Mouse (Mus musculus) gastrocnemius, postnatal 4 days (tissue): ENCODE data around the gene Gm20388. TPM values are rescaled to one million over a fixed set of nuclear protein-coding genes. Genes with fewer than 3 reads are reported as not detected.
A peak's percentile ranks its signal among the peaks of the same experiment; 100 is the strongest.

Experiments
- DNase-seq, 2 experiments: peaks; one replicate each; pipeline ENCODE4 v3.0.0; 2021 to 2022; ENCODE audit warnings: low spot score in 2 of 2, mixed read lengths in 2 of 2
- total RNA-seq, 2 experiments: library from RNA; stranded (reverse); gene quantifications; 2 replicates each; pipeline ENCODE4 v1.2.3; 2021

Gene Gm20388
- total RNA-seq, 2 experiments from 2014 or later = 12.8 to 22.8 TPM

DNA sequence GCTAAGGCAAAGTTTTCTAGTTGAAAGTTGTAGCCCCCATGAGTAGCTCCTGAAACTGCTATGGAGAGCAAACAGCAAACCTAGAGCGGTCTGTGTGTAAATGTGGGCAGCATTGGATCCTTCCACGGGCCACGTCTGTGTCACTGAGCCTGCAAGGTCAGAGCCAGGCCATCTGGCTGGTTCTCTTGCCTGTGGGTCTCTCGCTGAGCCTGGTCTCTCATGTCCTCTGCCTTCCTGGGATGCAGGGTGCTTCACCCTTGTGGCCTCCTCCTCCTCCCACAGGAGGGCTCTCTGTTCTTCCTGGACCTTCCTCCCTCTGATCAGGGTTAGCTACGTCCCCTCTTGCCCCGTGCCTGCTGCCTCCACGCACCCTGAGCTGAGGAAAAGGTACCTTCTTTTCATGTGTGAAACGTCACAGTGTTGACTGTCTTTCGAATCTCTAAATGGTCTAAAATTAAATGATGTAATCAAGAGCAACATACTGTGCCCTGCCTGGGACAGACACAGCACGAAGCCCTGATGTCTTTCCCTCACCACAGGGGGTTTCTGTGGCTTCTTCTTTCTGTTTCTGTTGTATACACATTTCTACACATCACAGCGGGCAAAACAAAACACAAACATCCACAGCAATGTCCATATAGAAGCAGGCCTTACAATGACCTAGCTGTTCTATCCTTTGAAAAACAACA, 4373.1 kb downstream of the Gm20388 start:
- no peak for DNase-seq

DNA sequence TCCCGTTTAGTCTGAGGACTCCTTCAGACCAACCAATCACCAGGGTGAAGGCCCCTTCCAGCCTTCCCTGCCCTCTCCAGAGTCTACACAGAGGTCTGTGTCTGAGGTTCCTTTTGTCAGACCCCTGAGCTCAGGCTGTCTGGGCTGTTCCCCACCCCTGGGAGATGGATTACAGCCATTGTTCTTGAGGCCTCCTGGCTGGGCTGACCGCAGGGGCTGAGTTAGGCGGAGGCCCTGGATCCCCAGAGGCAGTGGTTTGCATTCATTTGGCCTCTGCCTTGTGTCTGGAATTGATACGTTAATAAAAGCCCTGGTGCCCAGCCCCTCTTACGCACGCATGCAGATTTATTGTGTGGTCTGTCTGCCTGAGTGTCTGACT, 4373.7 kb downstream of the Gm20388 start:
- peak in 1 of 2 experiments; percentile 41 for DNase-seq

DNA sequence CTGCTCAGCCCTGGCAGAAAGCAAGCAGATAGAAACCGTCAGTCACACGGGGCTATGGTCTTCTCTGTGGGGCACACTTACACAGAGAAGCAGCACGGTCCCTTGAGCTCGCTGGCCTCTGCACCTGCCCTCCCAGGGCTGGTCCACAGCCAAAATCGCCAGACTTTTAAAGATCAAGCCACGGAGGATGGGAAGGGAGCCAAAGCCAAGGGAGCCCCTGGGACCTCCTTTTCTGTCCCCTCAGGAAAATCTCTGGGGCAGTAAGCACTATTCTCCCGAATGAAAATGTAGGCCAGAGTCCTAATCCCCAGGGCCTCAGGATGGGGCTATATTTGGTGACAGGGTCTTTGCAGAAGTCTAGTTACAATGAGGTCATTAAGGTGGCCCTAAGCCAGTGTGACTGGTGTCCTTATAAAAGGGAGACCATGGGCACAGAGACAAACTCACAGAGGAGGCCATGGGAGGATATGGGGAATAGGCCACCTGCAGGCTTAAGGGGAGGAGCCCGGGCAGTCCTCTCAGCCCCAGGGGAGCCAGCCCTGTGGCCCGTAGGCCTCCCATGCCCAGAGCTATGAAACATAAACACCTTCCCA, 4374.4 kb downstream of the Gm20388 start:
- DNase-seq = peak in 1 of 2 experiments; percentile 35

DNA sequence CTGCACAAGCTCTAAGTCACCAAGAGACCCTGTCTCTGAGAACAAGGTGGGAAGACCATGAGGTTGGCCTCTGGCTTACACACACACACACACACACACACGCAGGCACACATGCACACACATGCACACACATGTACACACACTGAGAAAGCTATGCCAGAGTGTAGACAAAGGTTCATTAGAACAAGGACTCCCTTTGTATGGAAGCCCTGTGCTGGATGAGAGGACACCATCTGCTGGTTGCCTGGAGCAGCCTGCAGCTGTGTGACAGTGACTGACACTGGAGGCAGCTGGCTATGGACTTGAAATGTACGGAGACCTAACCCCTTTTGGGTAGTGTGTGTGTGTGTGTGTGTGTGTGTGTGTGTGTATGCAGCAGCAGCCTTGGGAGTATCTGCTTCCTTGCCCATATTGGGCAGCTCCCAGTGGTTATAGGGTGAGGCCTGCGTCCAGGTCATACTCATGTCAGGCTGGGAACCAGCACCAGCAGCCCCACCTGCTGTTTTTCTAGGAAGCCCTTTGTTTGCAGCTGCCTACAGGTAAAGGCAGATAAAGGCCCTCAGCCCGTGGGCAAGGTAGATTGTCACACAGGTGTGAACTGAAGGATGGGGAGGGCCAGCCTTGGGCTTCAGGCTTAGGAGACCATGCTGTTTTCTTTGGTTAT, 4376.0 kb downstream of the Gm20388 start:
- no peak for DNase-seq

DNA sequence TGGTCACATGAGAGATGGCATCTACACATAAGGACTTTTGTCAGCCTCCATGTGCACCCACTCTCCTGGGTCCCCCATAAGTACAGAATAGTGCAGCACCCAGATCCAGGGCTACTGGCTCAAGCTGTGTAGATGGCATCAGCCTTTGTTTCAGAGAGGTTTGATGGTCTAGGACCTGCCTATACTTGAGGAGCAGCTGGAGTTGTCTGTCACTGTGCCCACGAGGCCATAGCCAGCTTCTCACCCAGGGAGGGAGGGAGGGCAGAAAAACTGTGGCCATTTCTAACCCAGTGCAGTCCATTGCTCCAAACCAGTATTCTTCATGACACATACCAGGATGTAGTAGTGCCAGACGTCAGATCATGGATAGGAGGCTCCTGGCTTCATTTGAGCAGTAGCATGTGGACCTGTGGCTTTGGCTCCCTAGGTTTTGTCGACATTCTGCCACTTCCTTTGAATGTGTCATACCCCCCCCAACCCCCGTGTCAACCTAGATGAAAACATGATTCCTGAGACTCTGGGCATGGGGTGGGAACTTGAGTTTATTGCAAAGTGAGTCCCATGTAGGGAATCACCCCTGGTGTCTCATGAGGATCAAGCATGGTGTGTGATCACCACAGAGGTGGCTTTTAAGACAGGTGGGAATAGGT, 4377.7 kb downstream of the Gm20388 start:
- DNase-seq = no peak

DNA sequence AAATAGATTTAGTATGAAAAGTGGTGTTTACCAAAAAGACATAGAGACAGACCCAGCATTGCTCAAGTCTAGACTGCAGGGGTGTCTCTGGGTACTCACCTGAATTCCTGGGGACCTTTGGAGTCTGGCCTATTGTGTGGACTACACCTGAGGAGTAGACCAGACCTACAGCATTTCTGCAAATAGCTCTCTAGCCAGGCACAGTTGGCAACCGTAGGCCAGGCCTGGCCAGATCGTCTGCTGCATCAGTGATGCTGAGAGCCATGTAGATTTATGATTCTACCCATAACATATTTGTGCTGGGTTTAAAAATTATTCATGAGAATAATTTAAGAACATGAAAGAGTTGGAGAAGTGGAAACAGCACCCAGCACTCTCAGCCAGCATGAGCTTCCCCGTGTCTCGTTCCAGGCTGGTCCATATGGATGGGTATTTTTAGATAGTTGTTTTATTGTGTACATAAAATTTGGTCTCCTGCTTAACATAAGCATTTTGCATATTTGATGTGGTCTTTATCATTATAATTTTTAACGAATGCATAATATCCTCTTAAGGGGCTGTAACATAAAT, 4378.9 kb downstream of the Gm20388 start:
- no peak for DNase-seq

DNA sequence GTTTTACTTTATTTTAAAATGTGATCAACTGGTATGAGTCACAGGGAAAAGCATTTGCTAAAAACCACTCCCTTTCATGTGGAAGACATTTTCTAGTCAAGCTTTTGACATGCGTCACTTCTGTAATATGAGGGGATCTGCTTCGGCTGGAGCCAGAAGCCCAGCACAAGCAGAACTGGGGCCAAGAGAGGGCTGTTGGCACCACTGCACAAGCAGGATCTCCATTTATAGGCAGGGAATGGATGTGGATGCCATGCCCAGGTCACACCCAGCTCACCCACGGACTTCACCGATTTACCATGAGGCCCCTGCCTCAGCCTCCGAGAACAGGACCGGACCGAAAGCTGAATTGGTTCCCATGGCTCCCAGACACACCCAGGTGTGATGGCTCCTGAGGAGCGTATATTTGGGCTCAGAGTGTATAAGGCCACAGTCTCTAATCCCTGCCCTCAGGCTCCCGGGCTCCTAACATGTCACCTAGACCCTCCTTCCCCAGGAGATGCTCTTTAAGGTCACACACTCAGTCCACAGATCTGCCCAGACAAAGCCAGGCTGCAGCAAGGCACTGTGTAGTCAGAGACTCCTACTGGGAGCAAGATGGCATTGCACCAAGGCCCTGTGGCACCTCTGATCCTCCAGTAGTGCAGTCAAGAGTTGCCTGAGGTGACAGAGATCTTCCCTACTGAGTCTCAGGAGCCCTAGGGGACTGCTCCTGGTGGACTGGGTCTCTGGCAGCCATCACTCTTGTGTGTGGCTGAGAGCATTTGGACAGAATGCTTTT, 4380.5 kb downstream of the Gm20388 start:
- DNase-seq = no peak

DNA sequence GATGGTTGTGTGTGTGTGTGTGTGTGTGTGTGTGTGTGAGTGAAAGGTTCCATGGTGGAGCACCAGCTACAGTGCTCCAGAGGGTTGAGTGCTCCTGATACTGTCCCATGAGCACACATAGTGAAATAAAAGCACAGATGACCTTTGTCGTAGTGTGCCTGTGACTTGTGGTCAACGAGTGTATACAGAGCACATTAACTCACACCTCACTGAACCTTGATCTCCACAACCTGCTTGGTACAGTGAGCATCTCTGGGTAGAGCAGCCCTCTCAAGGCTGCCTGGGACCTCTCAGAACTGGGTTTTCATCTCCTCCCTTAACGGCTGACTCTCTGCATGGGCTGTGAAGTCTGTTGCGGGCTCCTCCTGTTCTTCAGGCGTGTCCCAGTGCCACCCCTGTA, 4381.1 kb downstream of the Gm20388 start:
- DNase-seq = no peak

DNA sequence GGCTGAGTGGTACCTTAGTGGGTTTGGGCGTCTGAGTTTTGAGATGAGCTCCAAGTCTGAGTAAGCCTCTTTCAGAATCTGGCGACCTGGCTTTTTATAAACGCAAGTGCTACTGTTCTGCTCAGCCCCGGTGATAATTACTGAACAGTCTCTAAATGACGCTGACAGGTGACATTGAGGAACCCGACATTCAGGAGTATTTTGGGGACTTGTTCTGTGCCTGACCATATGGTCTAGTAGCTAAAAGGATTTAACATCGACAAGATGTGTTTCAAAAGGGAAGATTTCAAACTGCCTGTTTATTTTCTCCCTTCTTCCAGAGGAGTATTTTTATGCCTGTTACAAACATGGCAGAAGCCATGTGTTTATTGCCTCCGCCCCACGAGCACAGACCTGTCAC, 4382.3 kb downstream of the Gm20388 start:
- no peak for DNase-seq

DNA sequence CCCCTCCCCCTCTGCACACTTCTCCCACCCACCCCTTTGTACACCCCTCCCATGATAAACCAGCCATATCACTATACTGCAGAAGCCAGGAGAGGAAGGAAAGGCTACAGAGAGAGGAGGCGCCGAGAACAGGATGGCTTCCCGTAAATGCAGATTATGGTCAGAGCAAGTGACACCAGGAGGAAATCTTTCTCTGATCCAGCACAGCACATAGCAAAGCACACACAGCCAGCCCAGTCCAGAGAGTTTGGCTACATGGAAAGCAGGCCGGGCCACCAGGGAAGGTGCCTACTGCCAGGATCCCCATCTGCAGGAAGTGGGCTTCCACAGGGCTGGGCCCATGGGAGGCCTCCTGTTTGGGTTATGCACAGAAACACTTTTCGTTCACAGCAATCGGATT, 4383.8 kb downstream of the Gm20388 start:
- DNase-seq = peak in 1 of 2 experiments; percentile 35

DNA sequence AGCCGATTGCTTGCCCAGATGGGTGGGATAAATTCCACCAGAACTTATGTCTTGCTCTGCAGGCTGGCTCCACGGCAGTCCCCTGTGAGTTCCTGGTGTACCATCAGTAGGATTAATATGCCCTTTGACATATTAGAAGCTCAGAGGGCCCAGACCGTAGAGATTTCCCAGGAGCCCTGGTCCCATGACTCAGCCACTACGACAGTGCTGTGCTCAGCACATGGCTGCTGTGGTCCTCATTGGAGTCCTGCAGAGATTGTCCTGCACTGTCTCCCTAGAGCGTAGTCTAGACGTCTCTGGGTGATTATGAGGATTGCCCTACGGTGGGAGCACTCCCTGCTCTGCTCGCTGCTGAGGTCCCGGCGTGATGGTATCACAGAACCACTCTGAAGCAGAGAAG, 4384.3 kb downstream of the Gm20388 start:
- no peak for DNase-seq

DNA sequence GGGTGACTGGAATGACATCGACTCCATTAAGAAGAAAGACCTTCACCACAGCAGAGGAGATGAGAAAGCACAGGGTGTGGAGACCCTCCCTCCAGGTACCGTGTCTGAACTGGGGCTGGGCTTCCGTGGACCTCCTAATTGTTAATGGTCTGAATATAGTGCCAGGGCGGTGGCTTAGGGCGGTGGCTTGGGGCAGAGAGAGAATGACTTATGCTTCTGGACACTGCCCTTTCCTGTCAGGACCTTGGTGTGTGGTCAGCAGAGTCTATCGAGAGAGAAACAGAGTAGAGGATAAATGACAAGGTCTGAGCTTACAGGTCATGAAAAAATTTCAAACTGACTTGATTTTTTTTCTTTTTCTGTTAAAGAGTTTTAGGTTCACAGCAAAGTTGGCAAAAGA, 4384.7 kb downstream of the Gm20388 start:
- DNase-seq = no peak

DNA sequence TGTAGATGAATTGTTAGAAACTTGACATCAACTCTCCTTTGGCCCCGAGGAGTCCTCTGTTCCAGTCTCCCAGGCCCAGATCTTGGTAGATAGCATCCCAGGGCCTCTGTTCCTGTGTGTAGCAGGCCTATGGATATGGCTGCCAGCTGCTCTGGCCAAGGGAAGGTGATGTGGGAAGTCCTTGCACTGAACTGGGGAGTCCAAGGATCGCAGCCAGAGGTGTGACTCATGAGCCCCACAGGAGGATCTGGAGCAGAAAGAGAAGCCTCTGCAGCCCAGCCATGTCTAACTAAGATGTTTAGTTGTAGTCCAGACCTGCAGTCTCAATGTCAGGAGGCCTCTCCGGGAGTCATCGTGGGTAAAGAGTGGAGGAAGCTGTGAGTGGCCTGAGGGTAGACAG, 4390.9 kb downstream of the Gm20388 start:
- DNase-seq = peak in 1 of 2 experiments; percentile 39

DNA sequence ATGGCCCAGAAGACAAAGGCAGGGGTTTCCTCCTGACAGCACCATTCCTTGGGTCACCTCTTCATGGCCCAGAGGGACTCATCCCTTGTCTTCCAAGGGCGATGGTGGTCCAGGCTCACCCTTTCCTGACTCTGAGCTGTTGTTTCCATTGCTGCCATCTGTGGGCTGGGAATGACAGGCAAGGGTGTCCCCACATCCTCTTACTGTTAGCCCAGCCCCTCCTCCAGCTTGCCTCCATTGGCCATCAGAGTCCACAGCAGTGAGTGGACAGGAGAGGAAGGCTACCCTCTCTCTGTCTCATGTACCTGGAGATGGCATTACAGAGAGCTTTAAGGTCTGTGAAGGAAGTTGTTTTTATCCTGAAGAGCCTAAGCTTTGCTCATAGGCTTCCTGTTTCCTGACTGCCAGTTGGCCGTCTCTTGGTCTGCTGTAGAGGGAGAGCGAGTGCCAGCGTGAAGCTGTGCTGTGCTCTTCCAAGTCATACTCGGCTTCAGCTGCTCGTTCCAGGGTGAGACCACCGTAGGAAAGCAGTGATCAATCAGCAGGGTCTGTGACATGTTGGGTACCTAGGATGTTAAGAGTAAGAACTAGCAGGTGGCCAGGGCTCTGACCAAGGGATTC, 4391.4 kb downstream of the Gm20388 start:
- no peak for DNase-seq

DNA sequence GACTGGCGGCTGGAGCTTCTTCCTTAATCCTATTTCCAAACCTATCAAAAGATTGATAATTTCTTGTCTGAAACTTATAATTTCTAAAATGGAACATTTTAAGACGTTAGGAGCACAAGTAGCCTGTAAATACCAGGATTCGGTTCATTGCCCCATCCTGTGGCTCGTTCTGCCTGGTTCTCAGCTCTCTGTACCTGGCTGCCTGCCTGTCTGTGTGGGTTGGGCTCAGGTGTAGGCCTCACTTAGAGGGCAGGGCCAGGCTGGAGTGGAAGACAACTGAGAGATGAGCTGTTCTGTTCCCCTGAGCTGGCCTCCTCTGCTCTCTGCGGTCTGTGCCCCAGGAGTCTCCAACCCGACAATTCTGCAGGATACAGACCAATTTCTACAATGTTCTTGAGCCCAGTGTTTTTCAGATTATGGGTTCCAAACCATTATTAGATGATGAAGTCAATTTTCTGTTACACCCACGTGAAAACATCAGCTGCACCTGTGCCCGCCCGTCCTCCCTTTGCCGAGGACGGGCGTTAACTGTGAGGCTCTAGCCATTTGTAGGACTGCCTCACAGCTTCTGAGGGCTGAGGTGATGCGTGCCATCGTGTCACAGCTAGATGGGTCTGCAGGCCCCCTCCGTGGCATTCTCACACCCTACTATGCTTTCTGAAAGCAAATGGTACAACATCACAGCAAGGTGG, 4392.7 kb downstream of the Gm20388 start:
- no peak for DNase-seq

DNA sequence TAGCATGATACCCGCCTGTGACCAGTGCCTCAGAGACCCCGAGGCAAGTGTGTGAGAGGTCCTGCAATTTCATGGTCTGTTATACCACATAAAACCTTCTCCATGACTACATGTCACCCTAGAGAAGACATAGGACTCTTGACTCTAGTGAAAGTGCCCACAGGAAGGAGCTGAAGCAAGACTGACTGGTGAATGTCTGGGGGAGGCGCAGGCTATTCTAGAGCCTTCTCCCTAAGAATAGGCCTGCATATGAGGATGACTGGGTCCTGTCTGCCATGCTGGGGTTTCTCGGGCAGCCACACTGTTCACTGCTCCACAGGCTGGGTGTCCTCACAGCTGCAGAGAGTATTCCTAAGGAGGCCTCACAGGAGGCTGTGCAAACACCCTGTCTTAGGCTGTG, 4393.5 kb downstream of the Gm20388 start:
- no peak for DNase-seq

DNA sequence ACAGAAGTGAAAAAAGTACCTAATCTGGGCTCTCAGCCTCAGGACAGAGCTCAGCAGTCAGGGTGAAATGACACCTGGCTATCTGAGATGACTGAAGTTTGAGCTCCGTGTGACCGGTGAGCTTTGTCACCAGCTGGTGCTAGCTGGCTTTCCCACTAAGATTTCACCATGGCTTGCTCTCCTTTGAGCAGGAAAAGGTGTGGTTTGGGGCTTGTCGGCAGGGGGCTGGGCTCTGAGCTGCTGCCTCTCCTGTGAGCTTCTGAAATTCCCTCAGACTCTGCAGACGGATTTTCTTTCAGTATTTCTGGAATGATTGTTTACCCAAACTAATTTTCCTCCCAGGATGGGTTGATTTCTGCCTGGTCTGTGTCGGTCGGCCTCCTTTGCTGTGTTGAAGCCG, 4395.9 kb downstream of the Gm20388 start:
- DNase-seq = no peak

DNA sequence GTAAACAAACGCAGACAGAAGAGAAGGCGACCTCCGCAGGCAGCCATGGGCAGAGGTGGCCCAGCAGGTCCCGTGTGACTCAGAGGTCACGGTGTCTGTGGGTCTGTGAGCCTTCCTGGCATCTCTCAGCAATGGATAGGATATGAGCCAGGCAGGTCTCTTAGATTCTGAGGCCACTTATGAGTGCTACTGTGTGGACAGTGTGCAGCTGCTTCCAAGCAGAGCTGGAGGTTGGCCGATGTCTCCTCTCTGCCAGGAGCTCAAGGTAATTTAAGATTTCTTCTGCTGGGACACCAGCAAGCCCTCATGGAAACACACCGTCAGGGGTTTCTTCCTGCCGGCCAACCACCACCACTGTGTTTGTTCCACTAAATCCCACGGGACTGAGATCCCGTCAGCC, 4397.1 kb downstream of the Gm20388 start:
- DNase-seq = no peak

DNA sequence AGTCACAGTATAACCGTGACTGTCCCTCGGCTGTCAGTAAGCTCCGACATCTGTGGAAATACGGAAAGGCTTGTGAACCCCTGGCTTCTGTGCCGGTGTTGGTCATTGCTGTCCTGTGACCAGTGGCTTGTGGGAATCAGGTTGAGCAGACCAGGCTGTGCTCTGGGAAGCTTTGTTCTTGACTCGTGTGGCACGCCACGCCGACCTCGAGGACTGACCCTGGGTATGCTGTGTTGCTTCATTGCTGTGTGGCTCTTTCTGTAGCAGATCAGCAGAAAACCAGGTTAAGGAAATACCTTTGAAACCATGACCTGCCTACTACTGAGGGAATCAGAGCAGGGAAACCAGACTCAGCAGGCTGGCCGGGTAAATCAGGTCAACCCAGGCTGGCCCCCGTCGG, 4399.9 kb downstream of the Gm20388 start:
- no peak for DNase-seq

DNA sequence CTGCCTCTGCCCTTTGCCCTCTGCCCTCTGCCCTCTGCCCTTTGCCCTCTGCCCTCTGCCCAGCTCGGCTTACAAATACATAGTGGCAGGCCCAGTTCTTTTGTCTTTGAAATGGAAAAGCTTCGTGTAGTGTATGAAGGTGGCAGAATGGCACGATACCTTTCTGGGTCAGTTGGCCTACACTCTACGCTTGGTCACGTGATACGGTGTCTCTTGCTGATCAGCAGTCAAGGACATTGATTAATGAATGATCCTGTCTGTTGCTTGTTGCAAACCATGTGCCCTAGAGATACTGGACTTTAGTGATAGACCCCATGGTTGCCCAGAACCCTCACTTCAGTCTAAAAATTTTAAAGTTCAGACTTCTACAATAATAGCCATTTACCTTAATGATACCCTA, 4400.5 kb downstream of the Gm20388 start:
- DNase-seq = no peak
